Mouse (Mus musculus) cortical plate, adult 2 months (tissue): ENCODE results near the gene Ptgr2.

ENCODE experiments used
- CTCF ChIP-seq: fragments of 200-500 bp; IDR thresholded peaks from 2 replicates; pipeline ENCODE4 v1.5.1; 2011; ENCODE audit warnings: mild to moderate bottlenecking, control low read depth, low read length; ENCODE audit not compliant: insufficient read depth; ENCODE audit errors: extremely low read depth
- POLR2A ChIP-seq: fragments of 200-500 bp; IDR thresholded peaks from 2 replicates; pipeline ENCODE4 v1.6.1; 2011; ENCODE audit warnings: mild to moderate bottlenecking, low read length, control low read depth; ENCODE audit not compliant: insufficient read depth; ENCODE audit errors: extremely low read depth

DNA sequence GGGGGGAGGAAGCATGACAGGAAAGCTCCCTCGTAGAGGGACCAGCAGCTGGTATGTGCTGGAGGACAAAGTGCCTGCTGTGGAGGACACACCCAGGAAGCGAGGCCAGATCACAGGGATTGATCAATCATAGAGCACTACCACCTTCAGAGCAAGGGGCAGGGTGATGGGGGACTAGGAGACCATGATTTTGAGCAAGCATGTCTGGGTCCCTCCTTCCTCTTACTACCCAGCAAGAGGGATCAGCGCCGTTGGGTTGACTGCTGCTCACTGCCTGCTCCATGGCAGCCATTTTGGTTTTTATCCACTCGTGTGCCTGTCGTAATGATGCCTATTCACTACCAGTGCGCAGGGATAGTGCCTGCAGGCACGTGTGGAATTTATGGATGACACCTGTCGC, 79.3 kb downstream of the Ptgr2 start:
- TF ChIP-seq CTCF (no peak), POLR2A (no peak)
